Mouse (Mus musculus) liver, embryonic 16.5 days (tissue): ENCODE measurements around the gene Ankrd7. TPM values are rescaled to one million over a fixed set of nuclear protein-coding genes. Genes with fewer than 3 reads are reported as not detected.

Source experiments
- polyA plus RNA-seq: library from polyadenylated mRNA; unstranded; fragments of >200 nt; fragmentation: Nextera tagmentation; extraction: Ambion mirVana; gene quantifications from 2 replicates; pipeline ENCODE4 v1.2.1, GENCODE M21; 2015

The Ankrd7 gene
- polyA plus RNA-seq, 1 experiment from 2014 or later: 0.17 TPM

Other genes starting within 250 kb of the Ankrd7 start
- 60.8 and 82.0 TPM in 2 replicates for gene Lsm8, start 17.7 kb upstream of the Ankrd7 start, polyA plus RNA-seq